Mouse (Mus musculus) small intestine, adult 2 months (tissue): ENCODE results near the gene Gm13278.
"Not testable (repeated sequence)": the region's sequence is repeated elsewhere in the genome, so short reads cannot be mapped to it uniquely, and the experiment has no call there.

Experiments used
- CTCF ChIP-seq: fragments of 200-500 bp; IDR thresholded peaks from 2 replicates; pipeline ENCODE4 v1.5.1; 2012; ENCODE audit warnings: low read depth, mild to moderate bottlenecking, control low read depth, inconsistent platforms, low read length, moderate library complexity, mixed read lengths; ENCODE audit not compliant: insufficient replicate concordance, insufficient read length; ENCODE audit errors: extremely low read depth
- POLR2A ChIP-seq: fragments of 200-500 bp; IDR thresholded peaks from 2 replicates; pipeline ENCODE4 v1.6.1; 2012; ENCODE audit warnings: low read depth, mild to moderate bottlenecking, control low read depth, inconsistent platforms, low read length, moderate library complexity

DNA sequence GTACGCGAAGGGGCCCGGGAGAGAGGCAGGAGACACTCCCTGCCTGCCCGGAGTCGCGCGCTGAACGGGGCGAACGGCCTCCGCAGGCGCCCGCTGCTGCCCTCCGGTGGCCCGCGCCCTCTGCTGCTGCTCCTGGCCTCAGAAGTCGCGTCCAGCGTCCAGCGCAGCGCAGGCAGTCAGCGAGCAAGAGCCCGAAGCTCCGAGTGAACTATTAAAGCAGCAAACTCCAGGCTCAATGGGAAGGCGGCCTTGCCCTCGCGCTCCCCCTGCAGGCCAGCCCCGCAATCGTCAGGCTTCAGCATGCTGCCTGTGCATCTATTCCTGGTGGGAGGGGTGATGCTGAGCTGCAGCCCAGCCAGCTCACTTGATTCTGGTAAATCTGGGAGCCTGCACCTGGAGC, 11.8 kb upstream of the Gm13278 start, which contains the start of gene Gm13272:
- not testable (repeated sequence) for TF ChIP-seq CTCF, POLR2A
